Comparison of ENCODE assay signal across 8 mouse cellular contexts in genomic region chr2:32962062-32962874, GRCm38 (mm10). TPM values are rescaled to one million over a fixed set of nuclear protein-coding genes. Genes with fewer than 3 reads are reported as not detected.
A peak's percentile ranks its signal among the peaks of the same experiment; 100 is the strongest.
DNase-seq lines count a peak whose midpoint lies in the region; ATAC-seq and TF ChIP-seq lines count a peak whose summit lies in the region.

No protein-coding gene starts in this region.

- H3K27me3 ChIP-seq in heart, embryonic 15.5 days, result no peaks in the 10 kb centered on the region
- H3K27me3 ChIP-seq in embryonic facial prominence, embryonic 11.5 days (ENCODE audit: control insufficient read depth, insufficient read depth, low read length), result no peaks in the 10 kb centered on the region
- H3K27me3 ChIP-seq in kidney, postnatal 0 days (ENCODE audit: insufficient read depth, low read length), result no peaks in the 10 kb centered on the region
- no peaks in the 10 kb centered on the region for H3K27me3 ChIP-seq in neural tube, embryonic 11.5 days (ENCODE audit: control insufficient read depth, insufficient read depth, low read length)

- peak overlapping the region; percentile 74 for H3K9ac ChIP-seq in heart, embryonic 15.5 days
- peak overlapping the region; percentile 97 for H3K9ac ChIP-seq in embryonic facial prominence, embryonic 11.5 days (replicated peaks; ENCODE audit: low read length)
- H3K9ac ChIP-seq in kidney, postnatal 0 days (ENCODE audit: low read depth, low read length), result peak overlapping the region; percentile 92
- peak overlapping the region; percentile 96 for H3K9ac ChIP-seq in neural tube, embryonic 11.5 days (ENCODE audit: low read length)

- peak overlapping the region; percentile 75 for H3K4me2 ChIP-seq in heart, embryonic 15.5 days
- peak overlapping the region; percentile 87 for H3K4me2 ChIP-seq in embryonic facial prominence, embryonic 11.5 days (ENCODE audit: low read depth, low read length)
- peak overlapping the region; percentile 72 for H3K4me2 ChIP-seq in kidney, postnatal 0 days (ENCODE audit: low read length)
- H3K4me2 ChIP-seq in neural tube, embryonic 11.5 days (ENCODE audit: low read depth), result peak overlapping the region; percentile 95

- intact Hi-C loops in heart, postnatal 10 days (cut with DNase I), result no loop called here

- peaks cover 44% of the 10 kb centered on the region for H3K4me1 ChIP-seq in heart, embryonic 15.5 days (replicated peaks)
- H3K4me1 ChIP-seq in embryonic facial prominence, embryonic 11.5 days (ENCODE audit: control insufficient read depth, insufficient read depth, low read length), result peaks cover 4% of the 10 kb centered on the region; the same call in 1 of the 2 replicates
- peaks cover 8% of the 10 kb centered on the region for H3K4me1 ChIP-seq in kidney, postnatal 0 days (replicated peaks; ENCODE audit: insufficient read depth, low read length)
- H3K4me1 ChIP-seq in neural tube, embryonic 11.5 days (ENCODE audit: control insufficient read depth, insufficient read depth, low read length), result peaks cover 21% of the 10 kb centered on the region

- peaks cover 21% of the 10 kb centered on the region for H3K36me3 ChIP-seq in heart, embryonic 15.5 days
- peaks cover 10% of the 10 kb centered on the region for H3K36me3 ChIP-seq in embryonic facial prominence, embryonic 11.5 days (replicated peaks; ENCODE audit: control insufficient read depth, insufficient read depth, low read depth, low read length)
- peaks cover 20% of the 10 kb centered on the region; the same call in 1 of the 2 replicates for H3K36me3 ChIP-seq in kidney, postnatal 0 days (ENCODE audit: insufficient read depth, low read length)
- peaks cover 8% of the 10 kb centered on the region for H3K36me3 ChIP-seq in neural tube, embryonic 11.5 days (ENCODE audit: control insufficient read depth, insufficient read depth, low read length)

- WGBS in heart, embryonic 15.5 days, result 1% methylated on average over 33 of the region's 33 CpGs
- WGBS in embryonic facial prominence, embryonic 11.5 days, result under 1% methylated on average over 33 of the region's 33 CpGs
- under 1% methylated on average over 33 of the region's 33 CpGs for WGBS in kidney, postnatal 0 days
- under 1% methylated on average over 33 of the region's 33 CpGs for WGBS in neural tube, embryonic 11.5 days

- no peak for TF ChIP-seq CTCF in kidney, postnatal 0 days (IDR thresholded peaks at IDR 0.05; ENCODE audit: low read depth)

- peak overlapping the region; percentile 81 for H3K27ac ChIP-seq in heart, embryonic 15.5 days
- H3K27ac ChIP-seq in embryonic facial prominence, embryonic 11.5 days (replicated peaks; ENCODE audit: low read depth, low read length), result peak overlapping the region; percentile 80
- peak overlapping the region; percentile 90 for H3K27ac ChIP-seq in kidney, postnatal 0 days
- H3K27ac ChIP-seq in neural tube, embryonic 11.5 days (ENCODE audit: low read depth, low read length), result peak overlapping the region; percentile 82

- no peaks in the 10 kb centered on the region for H3K9me3 ChIP-seq in heart, embryonic 15.5 days (replicated peaks)
- H3K9me3 ChIP-seq in embryonic facial prominence, embryonic 11.5 days (replicated peaks; ENCODE audit: control insufficient read depth, low read length), result no peaks in the 10 kb centered on the region
- no peaks in the 10 kb centered on the region for H3K9me3 ChIP-seq in kidney, postnatal 0 days (replicated peaks; ENCODE audit: low read length)
- H3K9me3 ChIP-seq in neural tube, embryonic 11.5 days (ENCODE audit: control insufficient read depth, low read length), result no peaks in the 10 kb centered on the region

- H3K4me3 ChIP-seq in heart, embryonic 15.5 days, result peak overlapping the region; percentile 80
- peak overlapping the region; percentile 92 for H3K4me3 ChIP-seq in embryonic facial prominence, embryonic 11.5 days (ENCODE audit: low read depth, low read length)
- H3K4me3 ChIP-seq in kidney, postnatal 0 days (replicated peaks; ENCODE audit: low read depth, low read length), result peak overlapping the region; percentile 70
- peak overlapping the region; percentile 95 for H3K4me3 ChIP-seq in neural tube, embryonic 11.5 days (ENCODE audit: low read depth, low read length)

- no peak for ATAC-seq in heart, embryonic 15.5 days (replicated peaks; ENCODE audit: insufficient number of reproducible peaks, insufficient read depth, low FRiP score, low read depth)
- no peak for ATAC-seq in embryonic facial prominence, embryonic 11.5 days (replicated peaks; ENCODE audit: insufficient number of reproducible peaks, low FRiP score, low TSS enrichment, low read depth)
- ATAC-seq in kidney, postnatal 0 days (replicated peaks; ENCODE audit: low FRiP score, low read depth), result no peak
- ATAC-seq in neural tube, embryonic 11.5 days (ENCODE audit: insufficient read depth, low FRiP score, low TSS enrichment), result no peak

- DNase-seq in heart, postnatal 10 days, result no peak
- peak; percentile 50 for DNase-seq in ES-CJ7 (ENCODE audit: low read depth, low spot score)
- peak; percentile 32 for DNase-seq in embryonic facial prominence, embryonic 11.5 days (ENCODE audit: low spot score)
- DNase-seq in kidney, postnatal 0 days (ENCODE audit: low spot score), result no peak
- DNase-seq in neural tube, embryonic 11.5 days (ENCODE audit: low spot score), result peak; percentile 41
- no peak for DNase-seq in layer of hippocampus, postnatal 36 days
- no peak for DNase-seq in cerebellum, adult 8-10 months

RNA-seq across cellular contexts. Expression of gene Lrsam1, which starts 0.9 kb away (rescaled TPM):
- 8.3 and 9.3 TPM in 2 replicates for polyA plus RNA-seq in heart, embryonic 15.5 days (2015; fragmentation: Nextera tagmentation; extraction: Ambion mirVana)
- total RNA-seq in heart, postnatal 10 days (2021), result 10 to 100 TPM; 10.7 to 16.2 TPM
- polyA plus RNA-seq in embryonic facial prominence, embryonic 11.5 days (2014; fragmentation: Nextera tagmentation; extraction: Ambion mirVana), result 5.2 and 6.5 TPM in 2 replicates
- 8.6 and 9.0 TPM in 2 replicates for polyA plus RNA-seq in kidney, postnatal 0 days (2015; fragmentation: Nextera tagmentation; extraction: Ambion mirVana)
- polyA plus RNA-seq in neural tube, embryonic 11.5 days (2014; fragmentation: Nextera tagmentation; extraction: Ambion mirVana), result 10.2 and 12.6 TPM in 2 replicates
- 10 to 100 TPM; 32.4 to 34.7 TPM for total RNA-seq in layer of hippocampus, postnatal 36 days (2021)

RNA-seq across cellular contexts. Expression of gene Rpl12, which starts 0.9 kb away (rescaled TPM):
- polyA plus RNA-seq in heart, embryonic 15.5 days (2015; fragmentation: Nextera tagmentation; extraction: Ambion mirVana), result 79.3 and 89.3 TPM in 2 replicates
- 100 to 1,000 TPM in 1 of 2 experiments, 10 to 100 TPM in 1; 94.4 to 121 TPM for total RNA-seq in heart, postnatal 10 days (2021)
- polyA plus RNA-seq in embryonic facial prominence, embryonic 11.5 days (2014; fragmentation: Nextera tagmentation; extraction: Ambion mirVana), result 162 and 191 TPM in 2 replicates
- polyA plus RNA-seq in kidney, postnatal 0 days (2015; fragmentation: Nextera tagmentation; extraction: Ambion mirVana), result 173 and 195 TPM in 2 replicates
- 147 and 152 TPM in 2 replicates for polyA plus RNA-seq in neural tube, embryonic 11.5 days (2014; fragmentation: Nextera tagmentation; extraction: Ambion mirVana)
- 100 to 1,000 TPM; 110 to 112 TPM for total RNA-seq in layer of hippocampus, postnatal 36 days (2021)

RNA-seq across cellular contexts. Expression of gene Slc2a8, which starts 19.6 kb away (rescaled TPM):
- 20.4 and 23.6 TPM in 2 replicates for polyA plus RNA-seq in heart, embryonic 15.5 days (2015; fragmentation: Nextera tagmentation; extraction: Ambion mirVana)
- total RNA-seq in heart, postnatal 10 days (2021), result 10 to 100 TPM; 17.3 to 17.9 TPM
- 10.1 and 10.8 TPM in 2 replicates for polyA plus RNA-seq in embryonic facial prominence, embryonic 11.5 days (2014; fragmentation: Nextera tagmentation; extraction: Ambion mirVana)
- 36.8 and 37.1 TPM in 2 replicates for polyA plus RNA-seq in kidney, postnatal 0 days (2015; fragmentation: Nextera tagmentation; extraction: Ambion mirVana)
- polyA plus RNA-seq in neural tube, embryonic 11.5 days (2014; fragmentation: Nextera tagmentation; extraction: Ambion mirVana), result 12.4 and 13.3 TPM in 2 replicates
- 10 to 100 TPM; 18.4 to 18.9 TPM for total RNA-seq in layer of hippocampus, postnatal 36 days (2021)

Comparison
In these comparisons a context has a peak if more than half of its experiments do, and no peak if none do; other contexts are left out.
1. DNase-seq: peak in ES-CJ7 (single experiment), embryonic facial prominence, embryonic 11.5 days (single experiment) and neural tube, embryonic 11.5 days (single experiment); none in heart, postnatal 10 days (0 of 2), kidney, postnatal 0 days (single experiment), layer of hippocampus, postnatal 36 days (0 of 2) and cerebellum, adult 8-10 months (single experiment).
2. Peak in every context shown above with its lines, with median percentiles within 50 percentile points of each other: H3K27ac ChIP-seq, H3K4me2 ChIP-seq, H3K4me3 ChIP-seq and H3K9ac ChIP-seq.